Mouse (Mus musculus): ENCODE measurements around the gene Tbc1d25. TPM values are rescaled to one million over a fixed set of nuclear protein-coding genes. Genes with fewer than 3 reads are reported as not detected.
A peak's percentile ranks its signal among the peaks of the same experiment; 100 is the strongest.

The Tbc1d25 gene
- total RNA-seq, 2 experiments from 2014 or later, result 16.8 to 18.0 TPM

DNA sequence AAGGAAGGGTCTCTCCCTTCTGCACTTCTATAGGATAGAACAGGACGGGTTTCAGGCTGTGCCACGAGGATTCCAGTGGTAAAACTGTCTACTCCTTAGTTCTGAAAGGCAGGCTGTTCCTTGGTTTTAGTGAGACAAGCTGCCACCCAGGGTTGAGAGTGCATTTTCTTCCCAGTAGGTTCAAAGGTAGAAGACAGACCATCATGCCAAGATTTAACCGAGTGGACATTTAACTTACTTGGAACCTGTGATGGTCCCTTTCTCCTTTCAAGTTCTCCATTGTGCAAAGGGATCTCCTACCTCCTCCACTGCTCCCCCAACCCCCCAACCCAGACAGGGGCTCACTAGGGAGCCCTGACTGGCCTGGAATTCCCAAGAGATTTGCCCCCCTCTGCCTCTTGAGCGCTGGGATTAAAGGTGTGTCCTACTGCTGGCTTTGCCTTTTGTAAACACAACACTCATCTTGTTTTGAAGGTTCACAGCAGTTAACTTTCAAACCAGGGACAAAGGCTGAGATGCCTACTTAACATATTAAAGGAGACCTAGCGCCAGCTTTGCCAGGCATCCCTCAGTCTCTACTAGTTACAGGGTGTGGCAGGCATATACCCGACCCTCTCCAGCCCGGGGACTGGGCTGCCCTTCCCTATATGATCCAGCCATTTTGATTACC lies 7.0 kb upstream of the Tbc1d25 start:
- no peak for DNase-seq (ENCODE audit: low spot score in 2 of 2)

DNA sequence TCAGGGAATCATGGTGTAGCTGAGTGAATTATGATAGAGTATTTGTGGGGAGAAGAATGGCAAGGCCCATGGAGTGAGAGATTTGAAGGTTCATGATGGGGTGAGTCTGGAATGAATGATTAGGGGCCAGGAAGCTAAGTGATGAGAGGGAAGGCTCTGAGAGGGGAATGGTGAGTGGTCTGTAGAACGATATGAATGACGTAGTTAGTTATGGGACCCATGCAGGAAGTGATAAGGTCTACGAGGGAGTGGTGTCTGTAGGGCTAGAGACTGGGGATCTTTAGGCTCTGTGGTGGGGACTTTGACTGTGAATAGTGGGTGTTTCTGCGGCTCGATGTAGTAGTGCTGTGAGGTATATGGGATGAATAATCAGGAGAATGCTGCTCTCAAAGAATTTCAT lies 3.7 kb upstream of the Tbc1d25 start:
- no peak for DNase-seq (ENCODE audit: low spot score in 2 of 2)

DNA sequence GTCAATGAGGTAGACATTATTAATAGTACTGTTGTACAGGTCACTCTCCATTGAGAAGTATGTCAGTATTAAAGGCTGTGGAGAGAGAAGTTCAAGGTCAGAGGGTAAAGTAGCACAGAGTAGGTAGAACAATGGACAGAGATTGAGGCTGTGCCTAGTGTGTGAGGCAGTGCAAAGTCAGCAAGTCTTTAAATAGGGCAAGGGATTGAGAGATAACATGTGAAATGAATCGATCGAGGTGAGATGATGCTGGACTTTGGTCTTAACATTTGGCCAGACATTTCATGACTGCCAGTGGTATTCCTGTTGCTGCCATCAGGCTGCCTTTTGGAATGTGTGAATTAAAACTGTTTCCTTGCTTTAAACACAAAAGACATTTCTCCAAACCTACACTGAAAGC lies 2.9 kb upstream of the Tbc1d25 start:
- DNase-seq (ENCODE audit: low spot score in 2 of 2), result no peak

DNA sequence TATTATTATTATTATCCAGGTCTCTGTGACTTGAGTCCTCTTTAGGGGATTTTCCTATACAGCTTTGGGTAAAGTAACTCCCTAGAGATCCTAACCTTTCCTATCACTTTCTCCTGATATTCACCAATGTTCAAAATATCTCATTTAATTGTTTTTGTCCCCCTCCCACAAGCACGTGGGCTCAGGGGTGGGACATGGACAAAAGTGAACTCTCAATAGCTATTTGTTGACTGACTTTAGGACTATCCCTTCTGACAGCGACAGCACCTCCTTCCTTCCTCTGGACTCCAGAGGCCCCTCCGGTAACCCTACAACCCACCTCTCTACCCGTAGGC lies 845 bp downstream of the Tbc1d25 start:
- DNase-seq (ENCODE audit: low spot score in 2 of 2), result no peak

DNA sequence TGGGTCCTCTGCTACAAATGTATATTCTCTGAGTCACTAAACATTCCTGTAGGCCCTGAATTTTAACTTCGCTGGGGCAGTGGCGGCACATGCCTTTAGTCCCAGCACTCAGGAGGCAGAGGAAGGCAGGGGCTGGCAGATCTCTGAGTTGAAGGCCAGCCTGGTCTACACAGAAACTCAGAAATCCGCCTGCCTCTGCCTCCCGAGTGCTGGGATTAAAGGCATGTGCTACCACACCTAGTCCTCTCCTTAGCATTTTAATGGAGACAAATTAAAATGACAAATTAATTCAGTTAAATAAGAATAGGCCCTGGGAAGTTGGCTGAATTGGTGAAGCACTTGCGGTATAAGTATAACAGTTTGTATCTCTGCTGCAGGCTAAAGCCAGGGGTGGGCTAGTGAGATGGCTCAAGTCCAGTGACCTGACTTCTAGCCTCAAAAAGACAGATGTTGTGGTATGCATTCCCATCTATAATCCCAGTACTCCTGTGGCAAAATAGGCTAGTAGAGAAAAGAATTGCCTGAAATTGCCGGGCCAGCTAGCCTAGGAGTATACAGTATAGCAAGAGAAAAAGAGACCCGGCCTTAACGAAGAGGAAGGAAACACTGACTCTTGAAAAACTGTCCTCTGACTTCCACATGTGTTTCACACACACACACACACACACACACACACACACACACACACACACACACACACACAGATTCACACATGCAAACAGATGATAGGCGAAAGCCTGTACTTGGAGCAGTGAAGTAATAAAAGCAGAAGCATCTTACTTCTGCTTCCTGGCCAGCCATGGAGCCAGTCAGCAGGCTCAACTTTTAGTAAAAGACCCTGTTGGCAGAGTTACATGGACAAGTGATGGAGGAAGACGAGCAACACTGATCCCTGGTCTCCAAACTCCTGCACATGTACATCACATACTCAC lies 8.0 kb downstream of the Tbc1d25 start:
- no peak for DNase-seq (ENCODE audit: low spot score in 2 of 2)

DNA sequence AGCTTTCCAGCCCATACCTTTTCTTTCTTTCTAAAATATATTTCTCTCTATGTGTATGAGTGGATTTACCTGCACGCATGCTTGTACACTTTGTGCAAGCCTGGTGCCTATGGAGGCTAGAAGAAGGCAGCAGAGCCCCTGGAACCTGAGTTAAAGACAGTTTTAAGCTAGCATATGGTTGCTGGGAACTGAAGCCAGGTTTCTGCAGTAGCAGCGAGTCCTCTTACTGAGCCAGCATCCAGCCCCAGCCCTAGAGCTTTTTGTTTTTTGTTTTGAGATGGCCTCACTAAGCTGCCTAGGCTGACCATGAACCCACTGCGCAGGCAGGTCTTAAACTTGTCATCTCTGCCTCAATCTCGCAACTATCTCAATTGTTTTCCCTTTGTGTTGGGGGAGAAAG lies 11.5 kb downstream of the Tbc1d25 start:
- no peak for DNase-seq (ENCODE audit: low spot score in 2 of 2)

DNA sequence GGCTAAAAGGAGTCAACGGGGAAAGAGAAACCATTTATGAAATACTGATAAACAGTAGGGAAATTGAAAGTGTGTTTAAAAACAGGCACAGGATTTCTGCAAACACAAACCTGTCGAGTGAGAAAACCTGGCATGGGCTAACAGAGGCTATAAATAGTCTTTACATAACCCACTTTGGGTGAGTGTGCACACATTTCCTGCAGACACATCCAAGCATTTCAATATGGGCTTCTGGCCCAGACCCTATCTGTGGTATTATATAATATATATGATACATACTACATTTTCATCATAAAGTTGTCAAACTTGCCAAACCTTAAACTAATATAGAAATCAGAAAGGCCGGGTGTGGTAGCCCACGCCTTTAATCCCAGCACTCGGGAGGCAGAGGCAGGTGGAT lies 12.9 kb downstream of the Tbc1d25 start:
- DNase-seq (ENCODE audit: low spot score in 2 of 2), result no peak

DNA sequence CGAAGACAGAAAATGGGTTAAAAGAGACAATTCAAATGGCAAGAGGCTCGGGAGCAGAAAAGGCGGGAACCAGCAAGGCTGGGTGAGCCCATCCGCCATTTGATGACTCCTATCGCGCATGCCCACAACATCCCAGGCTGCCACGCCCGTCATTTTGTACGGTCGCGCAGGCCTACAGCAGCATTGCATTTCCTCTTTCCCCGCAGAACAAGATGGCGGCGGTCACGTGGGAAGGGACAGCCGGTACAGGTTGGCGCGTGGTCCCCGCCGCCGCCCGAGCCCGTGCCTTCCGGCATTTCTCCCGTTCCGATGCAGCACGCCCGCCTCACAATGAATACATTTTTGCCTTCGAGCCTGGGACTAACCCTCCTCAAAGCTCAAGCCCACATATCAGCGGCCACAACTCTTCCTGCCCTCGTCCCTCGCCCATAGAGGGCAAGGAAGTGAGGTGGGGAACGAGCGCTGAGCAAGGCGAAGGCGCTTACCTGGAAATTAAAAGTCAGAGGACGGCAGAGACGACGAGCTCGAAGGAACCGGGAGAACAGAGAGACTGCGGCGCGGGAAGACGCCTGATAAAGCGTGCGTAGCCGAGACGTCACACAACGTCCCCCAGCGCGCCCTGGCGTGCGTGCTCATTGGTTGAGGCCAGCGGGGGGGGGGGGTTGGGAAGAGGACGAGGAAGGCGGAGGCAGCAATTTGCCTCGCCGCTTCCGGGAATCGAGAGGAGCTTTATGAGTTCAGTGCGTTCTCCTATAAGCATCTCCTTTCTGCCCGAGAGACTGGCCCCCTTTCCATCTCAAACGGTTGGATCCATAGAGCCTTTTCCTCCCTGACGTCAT lies 30.6 kb downstream of the Tbc1d25 start, which contains the start of gene Rbm3:
Gene Rbm3 (minus strand): TSS at position 728 of the 839 bp plus-strand sequence.
- DNase-seq (ENCODE audit: low spot score in 2 of 2), result peak; percentile 86 to 88

DNA sequence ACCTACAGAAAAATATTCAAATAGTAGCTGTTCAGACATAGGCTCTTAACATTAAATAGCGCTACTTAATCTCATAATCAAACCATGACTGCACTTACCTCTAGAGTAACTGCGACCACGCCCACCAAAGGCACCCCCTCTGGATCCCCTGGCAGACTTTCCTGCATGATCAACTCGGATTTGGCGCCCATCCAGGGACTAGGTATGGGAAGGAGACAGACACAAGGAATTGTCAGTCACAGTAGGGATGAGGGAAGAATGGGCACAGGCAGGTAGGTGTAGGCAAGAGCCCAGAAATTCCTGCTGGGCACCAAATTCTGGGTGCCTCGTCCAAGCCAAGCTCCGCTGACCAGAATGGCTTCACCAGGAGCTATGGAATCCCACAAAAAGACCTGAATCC lies 32.2 kb downstream of the Tbc1d25 start:
- DNase-seq (ENCODE audit: low spot score in 2 of 2), result no peak

DNA sequence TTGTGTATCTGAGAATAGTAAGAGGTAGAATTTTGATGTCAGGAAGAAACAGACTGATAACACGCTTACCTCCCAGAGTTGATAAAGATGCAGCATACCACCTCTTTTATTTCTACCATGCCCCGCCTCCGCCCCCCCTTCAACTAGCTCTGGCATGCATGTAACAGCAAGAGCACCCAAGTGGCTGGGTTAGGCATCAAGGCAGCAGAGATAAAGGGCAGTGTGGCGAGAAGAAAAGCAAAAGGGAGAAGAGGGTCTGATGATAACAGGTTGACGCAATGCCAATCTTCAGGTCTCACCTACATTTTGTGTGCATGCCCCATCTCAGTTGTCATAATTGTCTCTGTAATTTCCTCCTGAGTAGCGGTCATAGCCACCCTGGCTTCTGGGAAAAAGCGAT lies 33.0 kb downstream of the Tbc1d25 start:
- no peak for DNase-seq (ENCODE audit: low spot score in 2 of 2)

DNA sequence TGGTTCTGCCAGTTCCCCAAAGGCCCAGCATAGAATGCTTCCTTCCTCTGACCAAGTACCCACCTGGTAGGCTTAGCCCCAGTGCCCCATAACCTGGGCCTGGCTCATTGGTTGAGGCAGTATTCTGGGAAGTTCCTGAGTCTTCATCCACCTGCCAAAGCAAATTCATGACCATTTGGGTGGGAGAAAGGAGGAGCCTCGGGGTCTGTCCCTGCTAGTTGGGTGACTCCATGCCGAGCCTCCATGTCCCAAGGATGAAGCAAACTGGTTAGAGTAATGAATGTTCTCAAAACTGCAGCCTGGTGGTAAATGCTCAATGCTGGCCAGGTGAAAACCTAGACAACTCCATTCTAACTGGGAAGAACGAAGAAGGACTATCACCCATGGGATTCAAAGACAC lies 34.9 kb downstream of the Tbc1d25 start:
- no peak for DNase-seq (ENCODE audit: low spot score in 2 of 2)

DNA sequence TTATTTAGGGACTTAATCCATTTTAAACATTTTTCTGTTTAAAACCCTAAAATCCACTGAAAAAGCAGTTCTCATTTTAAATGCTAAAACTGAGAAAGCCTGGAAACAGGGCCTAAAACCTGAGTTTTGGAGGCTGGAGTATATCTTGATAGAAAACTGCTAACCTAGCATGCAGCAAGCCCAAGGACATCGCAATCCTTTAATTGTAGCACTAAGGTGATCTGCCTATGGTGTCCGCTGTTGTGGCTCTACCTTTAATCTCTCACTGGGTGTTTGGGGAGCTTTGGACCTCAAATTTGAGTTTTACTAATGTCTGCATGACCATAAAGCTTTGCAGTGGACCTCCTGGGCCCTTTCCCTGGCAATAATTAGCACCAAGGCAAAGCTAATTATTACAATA lies 35.5 kb downstream of the Tbc1d25 start:
- no peak for DNase-seq (ENCODE audit: low spot score in 2 of 2)

DNA sequence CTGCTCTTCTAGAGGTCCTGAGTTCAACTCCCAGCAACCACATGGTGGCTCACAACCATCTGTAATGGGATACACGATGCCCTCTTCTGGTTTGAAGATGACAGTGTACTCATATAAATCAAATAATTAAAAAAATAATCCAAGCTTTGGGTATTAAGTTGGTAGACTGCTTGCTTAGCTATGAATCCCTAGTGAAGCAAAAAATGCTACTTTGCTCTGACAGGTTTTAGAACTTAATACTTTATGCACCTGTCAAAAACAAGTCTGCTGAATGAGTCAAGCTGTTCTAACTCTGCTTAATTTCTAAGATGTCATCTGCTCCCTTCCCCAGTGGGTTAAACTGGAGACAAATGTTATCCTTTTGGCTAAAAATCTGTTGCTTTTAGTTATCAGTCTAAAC lies 36.5 kb downstream of the Tbc1d25 start:
- no peak for DNase-seq (ENCODE audit: low spot score in 2 of 2)

DNA sequence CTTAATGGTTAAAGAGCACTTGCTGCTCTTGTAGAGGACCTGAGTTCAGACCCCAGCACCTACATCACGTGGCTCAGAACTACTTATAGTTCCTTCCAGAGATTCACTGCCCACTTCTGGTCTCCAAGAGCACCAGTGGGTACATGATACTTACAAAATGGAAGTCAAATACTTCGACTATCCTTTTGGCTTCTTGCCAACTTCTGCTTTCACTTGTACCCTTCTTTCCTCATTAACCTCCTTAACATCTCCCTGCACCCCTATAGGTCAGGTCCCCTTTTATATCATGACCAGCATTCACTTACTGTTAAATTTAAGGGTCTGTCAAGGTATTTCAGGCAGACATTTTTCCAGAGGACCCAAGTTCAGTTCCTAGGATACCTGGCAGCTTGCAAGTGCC lies 40.1 kb downstream of the Tbc1d25 start:
- no peak for DNase-seq (ENCODE audit: low spot score in 2 of 2)

DNA sequence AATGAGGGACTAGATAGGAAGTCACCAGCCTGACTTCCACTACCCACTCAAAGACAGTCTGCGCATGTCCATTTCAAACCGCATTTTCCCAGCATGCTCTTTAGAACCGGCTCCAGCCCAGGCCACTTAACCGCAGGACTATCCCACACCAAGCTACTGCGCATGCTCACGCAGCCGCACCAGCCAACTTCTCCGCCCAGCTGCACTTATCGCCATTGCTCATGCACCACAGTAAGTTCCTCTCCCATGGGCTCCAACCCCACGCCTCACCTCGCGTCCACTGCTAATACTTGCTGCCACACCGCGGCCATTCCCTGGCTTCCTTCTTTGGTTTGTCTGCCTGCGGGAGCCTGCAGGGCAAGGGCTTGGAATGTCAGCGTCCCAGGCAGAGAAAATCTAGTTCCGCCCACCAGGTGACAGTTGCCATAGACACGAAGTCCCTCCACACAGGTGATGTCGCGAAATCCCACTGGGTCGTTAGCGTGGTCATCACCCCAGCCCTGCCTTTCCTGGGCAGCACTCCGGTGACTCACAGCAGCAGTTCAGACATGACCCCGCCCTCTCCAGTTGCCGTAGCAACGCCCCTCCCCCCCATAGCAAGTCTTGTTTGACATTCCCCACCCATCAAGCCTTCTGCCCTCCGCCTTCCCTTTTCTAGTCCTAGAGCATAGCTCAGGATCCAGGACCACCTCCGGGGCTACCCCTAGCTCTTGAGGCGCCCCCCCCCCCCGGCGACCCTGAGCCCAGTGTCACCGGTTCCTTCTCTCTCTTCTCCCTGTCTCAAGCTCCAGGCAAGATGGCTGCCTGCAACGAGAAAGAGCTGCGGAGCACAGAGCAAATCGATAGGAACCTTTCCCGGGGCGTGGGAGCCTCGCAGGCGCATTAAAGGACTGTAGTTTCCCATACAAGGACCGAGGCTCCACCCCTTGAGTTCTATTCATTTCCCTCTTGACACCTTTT lies 43.7 kb downstream of the Tbc1d25 start, which contains the start of gene Wdr13:
Gene Wdr13 (minus strand): TSS at position 876 of the 960 bp plus-strand sequence.
- DNase-seq (ENCODE audit: low spot score in 2 of 2), result peak; percentile 85 to 90

DNA sequence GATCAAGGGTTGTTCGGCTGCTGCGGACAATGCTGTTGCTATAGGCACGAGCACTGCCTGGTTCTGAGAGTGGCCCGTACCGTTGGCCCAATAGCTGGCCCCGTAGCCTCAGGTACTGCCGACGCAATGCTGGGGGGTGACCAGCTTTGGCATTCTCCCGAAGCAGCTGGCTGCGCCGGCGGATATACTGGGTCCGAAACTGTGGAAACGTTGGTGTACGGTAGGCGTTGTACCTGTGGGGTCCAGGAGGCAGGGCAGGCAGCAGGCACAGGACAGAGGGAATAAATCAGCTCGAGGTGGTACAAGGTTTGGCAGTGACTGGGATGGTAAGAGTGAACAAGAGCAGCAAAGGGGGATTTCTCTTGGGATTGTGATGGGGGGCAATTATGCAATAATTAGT lies 44.6 kb downstream of the Tbc1d25 start:
- DNase-seq (ENCODE audit: low spot score in 2 of 2), result no peak

DNA sequence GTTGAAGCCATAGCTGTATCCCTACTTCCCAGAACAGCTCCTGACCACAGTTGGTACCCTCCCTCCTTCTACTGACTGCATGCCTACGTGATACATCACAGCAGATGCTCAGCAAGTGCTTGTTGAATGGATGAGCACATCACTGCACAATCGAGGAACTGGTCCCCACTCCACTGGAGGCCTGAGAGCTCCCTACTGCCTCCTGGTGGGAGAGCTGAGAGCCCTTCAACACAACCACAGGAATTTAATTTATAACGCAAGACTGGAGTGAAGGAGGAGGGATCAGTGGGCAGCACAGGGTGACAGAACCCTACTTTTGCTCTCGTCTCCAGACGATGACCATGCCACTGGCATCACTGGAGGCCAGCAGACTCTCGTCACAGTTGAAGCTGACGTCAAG lies 50.7 kb downstream of the Tbc1d25 start:
- no peak for DNase-seq (ENCODE audit: low spot score in 2 of 2)

DNA sequence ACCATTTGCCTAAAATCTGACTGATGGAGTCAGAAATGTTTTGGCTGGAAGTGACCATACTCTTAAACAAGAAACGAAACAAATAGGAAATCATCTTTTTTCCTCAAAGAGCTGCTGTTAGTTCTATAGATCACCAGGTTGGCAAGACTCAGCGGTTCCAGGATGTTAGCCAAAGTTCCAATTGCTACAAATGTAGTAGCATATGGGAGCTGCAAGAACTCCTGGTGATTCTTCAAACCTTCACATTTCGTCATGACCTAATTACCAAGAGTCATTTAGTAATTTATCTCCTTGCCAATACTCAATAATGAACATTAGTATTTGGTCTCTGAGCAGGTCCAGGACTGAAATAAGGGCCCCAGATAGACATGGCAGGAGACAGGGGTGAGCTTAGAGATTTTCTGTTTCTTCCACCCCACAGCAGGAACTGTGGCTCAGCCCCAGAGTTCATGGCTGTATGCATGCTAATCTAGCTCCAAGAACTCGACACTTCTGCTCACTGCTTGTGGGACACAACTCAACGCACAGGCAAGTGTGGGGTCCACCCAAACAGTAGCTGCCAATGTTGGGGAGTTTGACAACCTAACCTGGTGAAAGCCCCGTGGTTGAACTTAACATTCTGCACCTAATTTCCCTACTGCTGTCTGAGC lies 52.0 kb downstream of the Tbc1d25 start:
- no peak for DNase-seq (ENCODE audit: low spot score in 2 of 2)

DNA sequence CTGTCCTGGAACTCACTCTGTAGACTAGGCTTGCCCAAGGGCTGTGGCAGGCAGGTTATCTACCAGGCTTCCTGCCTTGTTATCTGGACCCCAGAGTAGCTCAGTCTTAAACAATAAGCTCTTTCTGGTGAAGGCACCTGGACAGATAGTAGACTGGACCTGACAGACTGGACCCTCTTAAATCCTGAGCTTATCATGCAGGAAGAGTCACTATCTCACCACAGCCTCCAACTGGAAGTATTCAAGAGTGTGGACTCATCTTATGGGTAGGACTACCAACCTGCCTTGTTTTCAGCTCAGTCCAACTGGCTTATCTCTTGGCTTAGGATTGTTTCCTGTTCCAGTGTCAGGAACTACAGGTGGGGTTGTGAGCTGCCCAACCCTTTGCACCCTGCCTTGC lies 58.7 kb downstream of the Tbc1d25 start:
- DNase-seq (ENCODE audit: low spot score in 2 of 2), result no peak

DNA sequence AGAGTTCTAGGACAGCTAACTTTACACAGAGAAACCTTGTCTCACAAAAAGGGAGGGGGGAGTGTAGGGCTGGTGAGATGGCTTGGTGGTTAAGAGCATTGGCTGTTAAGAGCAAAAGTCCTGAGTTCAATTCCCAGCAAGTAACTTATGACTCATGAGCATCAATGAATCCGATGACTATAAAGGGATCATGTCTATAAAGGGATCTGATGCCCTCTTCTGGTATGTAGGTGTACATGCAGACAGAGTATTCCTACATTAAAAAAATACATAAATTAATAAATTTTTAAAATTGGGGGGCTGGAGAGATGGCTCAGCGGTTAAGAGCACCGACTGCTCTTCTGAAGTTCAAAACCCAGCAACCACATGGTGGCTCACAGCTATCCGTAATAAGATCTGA lies 60.7 kb downstream of the Tbc1d25 start:
- DNase-seq (ENCODE audit: low spot score in 2 of 2), result no peak

Data from left cerebral cortex, adult 18-20 months (tissue).